Mouse (Mus musculus) frontal cortex, postnatal 10 days (tissue): ENCODE measurements at regions not wholly inside any gene's neighbourhood (a gene's known extent, or its start where the extent isn't known, plus 50 kb on each side); places are given as distances from the start of the nearest gene placed in this dataset.

Experiments used
- DNase-seq, 2 experiments: peaks; one replicate each; pipeline ENCODE4 v3.0.0; 2022; ENCODE audit warnings: low spot score in 2 of 2, mixed read lengths in 1 of 2

GRCm38 (mm10) chr15:94219907-94220306 lies 245.3 kb downstream of the Adamts20 start:
- no peak for DNase-seq

- no peak for DNase-seq
These were observed 248.5 kb downstream of the Adamts20 start for GRCm38 (mm10) chr15:94216703-94217102.

DNA sequence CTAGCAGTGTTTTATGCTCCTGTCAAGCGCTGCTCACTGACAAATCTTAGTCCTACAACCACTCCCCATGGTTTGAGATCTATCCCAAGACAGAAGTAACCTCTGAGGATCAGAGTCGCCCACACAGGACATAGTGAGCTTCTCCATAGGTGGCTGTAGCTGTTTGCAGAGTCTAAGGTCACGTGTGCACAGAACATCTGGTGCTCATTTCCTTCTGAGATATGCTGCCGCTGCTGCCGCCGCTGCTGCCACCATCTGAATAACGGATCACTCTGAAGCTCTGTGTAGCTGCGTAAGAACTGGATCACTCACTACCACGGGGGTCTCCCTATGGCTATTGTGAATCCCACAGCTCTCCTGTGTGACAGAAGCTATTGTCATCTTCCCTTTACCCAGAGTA lies 250.8 kb downstream of the Adamts20 start:
- DNase-seq, result no peak

DNA sequence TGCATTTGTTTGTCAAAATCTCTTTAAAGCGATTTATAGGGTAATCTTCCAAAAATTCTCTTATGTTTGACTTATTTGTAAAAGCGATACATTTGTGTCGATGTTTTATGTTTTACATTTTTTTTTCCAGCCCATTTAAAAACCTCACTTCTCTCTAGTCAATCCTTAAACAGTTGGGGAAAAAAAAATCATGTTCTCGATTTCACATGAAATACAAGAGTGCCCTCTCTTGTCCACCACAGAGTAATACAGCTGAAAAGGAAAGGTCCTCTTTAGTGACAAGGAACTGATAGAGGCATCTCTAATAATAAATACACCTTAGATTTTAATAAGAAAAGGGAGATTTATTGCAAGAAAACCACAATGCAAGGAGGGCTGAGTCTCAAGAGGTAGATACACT lies 251.8 kb downstream of the Adamts20 start:
- DNase-seq, result no peak

GRCm38 (mm10) chr15:94208476-94208875 lies 256.7 kb downstream of the Adamts20 start:
- no peak for DNase-seq

GRCm38 (mm10) chr15:94206454-94206853 lies 258.8 kb downstream of the Adamts20 start:
- DNase-seq, result no peak

DNA sequence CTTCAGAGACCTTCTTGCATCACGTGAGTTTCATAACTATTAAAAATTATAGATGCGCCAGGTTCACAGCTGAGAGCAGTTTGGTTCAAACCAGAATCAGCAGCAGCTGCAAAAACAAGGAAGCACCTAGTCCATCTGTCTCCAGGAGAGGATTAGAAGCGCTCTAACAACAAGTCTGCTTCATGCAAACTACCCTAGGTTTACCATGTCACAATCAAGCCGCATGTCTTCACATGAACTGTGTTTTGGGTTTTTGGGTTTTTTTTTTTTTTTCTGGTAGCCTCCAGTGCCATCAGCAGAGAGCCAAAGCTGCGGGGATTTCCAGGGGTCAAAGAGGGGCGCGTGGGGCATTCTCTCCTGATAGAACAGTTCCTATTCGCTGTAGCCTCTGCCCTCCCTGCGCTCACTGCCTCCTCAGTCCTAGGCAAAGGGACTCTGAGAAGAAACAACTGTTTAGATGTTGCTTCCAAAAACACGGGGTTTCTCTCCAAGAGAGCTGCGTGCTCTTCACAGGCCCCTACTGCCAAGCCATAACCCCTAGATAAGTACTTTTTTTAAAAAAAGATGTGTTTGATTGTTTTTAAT lies 259.8 kb downstream of the Adamts20 start:
- DNase-seq, result no peak

DNA sequence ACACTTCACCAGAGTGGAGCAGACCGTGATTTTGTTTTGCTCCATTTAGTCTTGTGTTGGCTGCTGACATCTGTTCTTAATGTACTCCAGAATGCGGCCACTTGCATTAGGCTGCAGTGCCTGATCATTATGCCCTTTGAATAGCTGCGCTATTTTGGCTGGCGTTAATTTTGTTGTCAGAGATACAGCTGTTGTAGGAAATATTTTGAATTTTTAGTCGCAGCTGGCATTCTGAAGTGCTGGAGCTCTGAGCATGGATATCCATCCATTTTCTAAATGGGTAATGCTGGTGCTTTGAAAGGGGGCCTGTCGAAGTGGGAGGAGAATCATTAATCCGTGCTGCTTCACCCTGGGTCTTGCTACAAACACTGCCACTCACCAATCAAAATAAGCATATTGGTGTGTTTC lies 275.1 kb downstream of the Adamts20 start:
- peak in 1 of 2 experiments; percentile 8 for DNase-seq

DNA sequence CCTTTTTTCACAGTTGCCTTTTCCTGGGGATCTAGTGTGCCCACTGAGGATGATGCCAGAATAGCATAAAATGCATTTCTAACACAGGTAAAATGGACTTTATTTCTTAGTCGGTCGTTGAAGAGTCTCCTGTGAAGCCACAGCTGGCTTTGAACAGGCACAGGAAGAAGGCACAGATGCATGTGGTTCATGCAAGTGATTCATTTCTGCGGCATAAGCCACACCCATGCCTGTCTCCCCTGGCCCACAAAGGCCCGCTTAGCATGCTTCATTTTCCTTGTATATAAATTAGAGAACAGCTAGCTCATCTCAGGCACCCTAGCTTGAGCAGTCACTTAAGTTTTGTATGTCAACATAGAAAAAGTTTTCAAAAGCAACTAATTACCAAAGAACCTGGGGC lies 277.6 kb downstream of the Adamts20 start:
- DNase-seq, result no peak

- no peak for DNase-seq
These were observed 281.4 kb downstream of the Adamts20 start for GRCm38 (mm10) chr15:94183663-94184375.

DNA sequence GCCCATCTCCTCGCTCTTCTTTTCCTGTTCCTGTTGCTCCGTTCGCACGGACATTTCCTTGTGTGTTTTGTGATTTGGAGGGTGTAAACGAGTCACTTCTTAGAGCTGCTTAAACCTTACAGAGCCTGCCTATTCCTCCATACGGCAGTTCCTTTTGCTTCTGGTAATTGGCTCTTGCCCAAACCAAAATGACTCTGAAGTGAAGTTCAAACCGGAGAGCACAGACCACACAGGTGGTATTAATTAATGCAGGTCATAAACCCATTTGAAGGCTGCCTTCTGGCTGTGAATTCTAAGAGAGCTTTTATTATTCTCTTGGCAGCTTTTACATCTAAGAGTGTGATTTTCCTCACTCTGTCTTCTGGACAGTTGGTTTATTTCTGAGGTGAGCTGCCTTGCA lies 291.1 kb downstream of the Adamts20 start:
- DNase-seq, result no peak

DNA sequence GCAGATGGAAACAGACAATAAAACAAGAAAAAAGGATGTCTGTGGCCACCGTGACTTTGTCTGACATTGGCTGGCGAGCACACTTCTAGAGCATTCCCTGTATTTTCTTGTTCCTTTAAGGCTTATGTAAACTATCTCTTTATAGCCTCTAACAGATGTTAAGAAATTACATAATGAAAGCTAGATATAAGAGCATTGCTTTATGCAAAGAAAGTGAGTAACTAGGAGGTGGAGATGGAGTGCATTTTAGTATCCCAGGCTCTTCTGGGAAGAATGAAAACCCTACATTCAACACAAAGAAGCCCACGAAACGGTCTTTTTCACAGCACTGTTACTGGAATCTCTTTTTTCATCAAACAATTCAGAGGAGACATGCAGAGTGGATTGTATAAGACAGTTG lies 304.4 kb downstream of the Adamts20 start:
- DNase-seq, result no peak

- DNase-seq, result no peak
These were observed 325.7 kb downstream of the Adamts20 start for GRCm38 (mm10) chr15:94139534-94139958.

GRCm38 (mm10) chr15:94137159-94137952 lies 327.9 kb downstream of the Adamts20 start:
- DNase-seq, result no peak

GRCm38 (mm10) chr15:94112801-94113200 lies 352.4 kb downstream of the Adamts20 start:
- peak in 1 of 2 experiments; percentile 14 for DNase-seq

DNA sequence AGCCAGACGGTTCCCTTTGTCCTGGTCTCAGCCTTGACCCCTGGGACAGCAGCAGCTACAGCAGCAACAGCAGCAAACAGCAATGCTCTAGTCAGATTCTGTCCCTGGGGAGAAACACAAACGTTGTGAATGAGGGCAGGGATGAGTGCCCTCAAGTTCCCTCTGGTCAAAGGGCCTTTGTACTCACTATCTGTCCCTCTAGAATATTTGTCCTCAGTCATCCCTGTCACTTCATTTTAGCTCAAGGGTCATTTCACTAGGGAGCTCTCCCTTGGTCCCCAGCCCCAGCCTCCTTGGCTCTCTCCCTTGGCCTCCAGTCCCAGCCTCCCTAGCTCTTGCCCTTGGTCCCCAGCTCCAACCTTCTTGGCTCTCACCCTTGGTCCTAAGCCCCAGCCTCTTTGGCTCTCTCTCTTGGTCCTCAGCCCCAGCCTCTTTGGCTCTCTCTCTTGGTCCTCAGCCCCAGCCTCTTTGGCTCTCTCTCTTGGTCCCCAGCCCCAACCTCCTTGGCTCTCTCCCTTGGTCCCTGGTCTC lies 358.0 kb downstream of the Adamts20 start:
- no peak for DNase-seq

- DNase-seq, result no peak
These were observed 374.6 kb downstream of the Adamts20 start for GRCm38 (mm10) chr15:94090644-94091043.

- DNase-seq, result no peak
These were observed 375.4 kb downstream of the Adamts20 start for GRCm38 (mm10) chr15:94089856-94090255.

GRCm38 (mm10) chr15:94082369-94082768 lies 382.8 kb downstream of the Adamts20 start:
- DNase-seq, result no peak

DNA sequence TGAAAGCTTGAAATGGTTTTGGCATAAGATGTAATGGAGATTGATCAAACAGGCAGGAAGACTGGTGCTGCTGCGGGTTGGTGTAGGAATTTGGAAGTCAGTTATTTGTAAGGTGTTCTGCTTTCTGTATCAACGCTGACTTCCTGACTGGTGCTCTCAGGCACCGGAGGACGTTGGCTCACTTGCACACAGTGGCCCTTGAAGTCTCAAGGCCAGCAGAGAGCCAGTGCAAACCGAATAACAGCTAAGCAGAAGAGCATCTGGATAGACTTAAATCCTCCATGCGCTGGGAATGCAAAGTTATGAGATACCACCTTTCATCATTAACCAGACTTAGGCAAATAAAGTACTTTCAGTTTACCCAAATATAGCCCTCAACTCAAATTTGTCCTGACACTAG lies 388.2 kb downstream of the Adamts20 start:
- no peak for DNase-seq

DNA sequence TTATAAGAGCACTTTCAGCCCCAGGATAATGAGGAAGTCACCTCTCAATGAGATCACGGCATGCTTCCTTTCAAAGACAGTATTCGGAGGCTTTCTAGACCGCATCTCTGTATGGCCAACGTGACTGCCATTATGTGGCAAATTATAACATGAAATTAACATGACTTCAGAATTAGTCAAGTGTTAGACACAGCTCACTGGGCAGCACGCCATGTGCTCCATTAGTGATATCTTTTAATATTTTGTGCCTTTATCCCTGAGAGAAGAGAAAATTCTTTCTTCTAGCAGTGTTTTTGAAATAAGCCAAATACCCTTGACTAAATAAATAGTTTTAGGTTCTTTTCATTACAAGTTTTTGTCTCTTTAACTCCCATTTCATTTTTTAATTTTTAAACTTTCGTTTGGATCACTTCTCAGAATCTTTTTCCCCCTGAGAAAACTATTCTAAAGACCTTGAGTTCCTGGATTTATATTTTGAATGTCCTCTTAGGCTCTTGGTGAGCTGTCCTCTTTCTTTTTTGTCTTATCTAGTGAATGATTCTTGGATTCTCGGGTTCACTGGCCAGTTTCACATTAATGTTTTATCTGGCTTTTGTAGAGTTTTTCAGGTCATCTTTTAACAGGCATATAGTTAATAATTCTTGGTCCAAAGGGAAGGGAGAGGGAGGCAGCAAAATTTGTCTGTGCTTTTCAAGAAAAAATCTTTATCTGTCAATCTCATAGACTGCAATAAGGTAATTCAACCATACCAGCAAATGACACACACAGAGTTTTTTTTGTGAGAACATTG lies 390.9 kb downstream of the Adamts20 start:
- no peak for DNase-seq

DNA sequence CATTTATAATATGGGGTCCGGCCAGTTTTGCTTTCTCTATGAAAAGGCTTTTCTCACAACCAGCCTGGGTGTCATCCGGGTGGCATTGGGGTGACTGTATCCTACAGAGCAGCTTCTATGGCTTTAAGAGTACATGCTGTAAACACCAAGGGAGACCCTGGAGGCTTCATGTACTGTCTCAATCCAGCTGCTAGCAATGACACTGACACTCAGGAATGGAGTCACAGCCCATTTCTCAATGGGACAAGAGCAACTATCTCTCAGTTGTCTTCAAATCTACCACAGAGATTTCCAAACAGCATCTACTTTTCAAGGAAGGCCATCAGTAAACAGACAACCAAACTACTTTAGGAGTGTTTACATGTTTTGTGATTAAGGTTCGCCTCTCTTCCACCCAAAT lies 397.5 kb downstream of the Adamts20 start:
- DNase-seq, result no peak
